In the genomic region with DNA sequence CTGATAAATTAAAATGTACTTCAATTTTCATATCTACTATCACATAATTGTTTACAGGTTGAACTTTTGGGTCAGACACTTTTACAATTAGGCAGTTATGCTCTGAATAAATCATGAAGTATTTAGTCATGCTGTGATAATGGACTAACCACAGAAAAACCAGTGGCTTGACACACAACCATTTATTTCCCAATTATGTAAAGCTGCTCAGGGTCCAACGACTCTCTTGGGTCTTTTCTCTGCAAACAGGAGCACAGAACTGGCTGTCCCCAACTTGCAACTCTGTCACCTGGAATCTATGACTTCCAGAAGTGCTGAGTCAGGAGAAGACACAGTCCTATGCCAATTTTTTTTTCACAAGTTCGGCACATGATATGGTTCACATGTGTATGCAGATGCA, we compare ENCODE assay signal across 16 mouse cellular contexts.
"Had no signal": no experiment of that assay in that cellular context is flagged by ENCODE, and none has a peak within 500 bp of the region (broad histone marks: within the 10 kb centered on the region; RNA-seq: fewer than 3 reads in every experiment).

No protein-coding gene starts in this region.

- H3K4me2 ChIP-seq: intestine, embryonic 15.5 days; liver, embryonic 13.5 days; midbrain, embryonic 13.5 days; neural tube, embryonic 13.5 days; stomach, embryonic 15.5 days had no signal

- H3K9me3 ChIP-seq: intestine, embryonic 15.5 days; liver, embryonic 13.5 days; midbrain, embryonic 10.5 days; midbrain, embryonic 13.5 days; neural tube, embryonic 13.5 days; stomach, embryonic 15.5 days had no signal

- H3K27me3 ChIP-seq: intestine, embryonic 15.5 days; liver, embryonic 13.5 days; midbrain, embryonic 13.5 days; neural tube, embryonic 13.5 days; stomach, embryonic 15.5 days had no signal

- H3K36me3 ChIP-seq: intestine, embryonic 15.5 days; liver, embryonic 13.5 days; midbrain, embryonic 10.5 days; midbrain, embryonic 13.5 days; neural tube, embryonic 13.5 days; stomach, embryonic 15.5 days had no signal

- ATAC-seq: intestine, embryonic 15.5 days; midbrain, embryonic 13.5 days; midbrain, embryonic 16.5 days had no signal

- DNase-seq: layer of hippocampus, postnatal 36 days; liver, embryonic 13.5 days; lung, adult 2 months; lung, postnatal 14 days; lung, postnatal 4 days; thymus, adult 18-20 months; thymus, postnatal 36 days had no signal

- H3K27ac ChIP-seq: intestine, embryonic 15.5 days; kidney, postnatal 0 days; layer of hippocampus, adult 2 months; liver, embryonic 13.5 days; midbrain, embryonic 10.5 days; midbrain, embryonic 13.5 days; neural tube, embryonic 13.5 days; stomach, embryonic 15.5 days had no signal

- H3K4me3 ChIP-seq: intestine, embryonic 15.5 days; layer of hippocampus, adult 2 months; liver, embryonic 13.5 days; midbrain, embryonic 10.5 days; midbrain, embryonic 13.5 days; myocyte; neural tube, embryonic 13.5 days; stomach, embryonic 15.5 days had no signal

- H3K9ac ChIP-seq: intestine, embryonic 15.5 days; liver, embryonic 13.5 days; midbrain, embryonic 13.5 days; neural tube, embryonic 13.5 days; stomach, embryonic 15.5 days had no signal

- H3K4me1 ChIP-seq: intestine, embryonic 15.5 days; liver, embryonic 13.5 days; neural tube, embryonic 13.5 days; stomach, embryonic 15.5 days had no signal
